Mouse (Mus musculus): ENCODE results near the gene Zdhhc5. TPM values are rescaled to one million over a fixed set of nuclear protein-coding genes. Genes with fewer than 3 reads are reported as not detected.

The Zdhhc5 gene
- polyA plus RNA-seq (2012; rRNA removed), result 22.6 and 27.1 TPM in 2 replicates

GRCm38 (mm10) chr2:84714811-84715561 lies at the start of gene Zdhhc5:
Gene Zdhhc5, minus strand, starts transcription at chr2:84715180.

DNA sequence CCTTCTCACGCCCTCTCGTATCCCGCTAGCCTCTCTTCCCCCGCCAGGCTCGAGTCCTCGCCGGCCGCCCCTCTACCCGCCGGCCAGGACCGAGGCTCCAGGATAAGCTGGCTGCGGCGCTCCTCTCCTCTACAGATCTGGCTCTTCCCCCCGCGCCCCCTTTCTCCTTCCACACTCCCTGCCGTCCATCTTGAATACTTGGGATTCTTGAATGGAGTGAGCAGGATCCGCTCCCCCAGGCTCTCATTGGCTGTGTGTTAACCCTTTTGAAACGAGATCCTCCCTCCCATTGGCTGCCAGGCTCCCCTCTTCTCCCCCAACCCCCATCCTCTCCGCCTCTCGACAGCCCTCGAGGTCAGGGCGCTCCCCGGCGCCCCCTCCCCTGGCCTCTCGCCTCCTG lies 28.6 kb upstream of the Zdhhc5 start, which contains the start of gene Gm19426:
Gm19426 (minus strand) TSS at position 95 of the 400 bp plus-strand sequence.

DNA sequence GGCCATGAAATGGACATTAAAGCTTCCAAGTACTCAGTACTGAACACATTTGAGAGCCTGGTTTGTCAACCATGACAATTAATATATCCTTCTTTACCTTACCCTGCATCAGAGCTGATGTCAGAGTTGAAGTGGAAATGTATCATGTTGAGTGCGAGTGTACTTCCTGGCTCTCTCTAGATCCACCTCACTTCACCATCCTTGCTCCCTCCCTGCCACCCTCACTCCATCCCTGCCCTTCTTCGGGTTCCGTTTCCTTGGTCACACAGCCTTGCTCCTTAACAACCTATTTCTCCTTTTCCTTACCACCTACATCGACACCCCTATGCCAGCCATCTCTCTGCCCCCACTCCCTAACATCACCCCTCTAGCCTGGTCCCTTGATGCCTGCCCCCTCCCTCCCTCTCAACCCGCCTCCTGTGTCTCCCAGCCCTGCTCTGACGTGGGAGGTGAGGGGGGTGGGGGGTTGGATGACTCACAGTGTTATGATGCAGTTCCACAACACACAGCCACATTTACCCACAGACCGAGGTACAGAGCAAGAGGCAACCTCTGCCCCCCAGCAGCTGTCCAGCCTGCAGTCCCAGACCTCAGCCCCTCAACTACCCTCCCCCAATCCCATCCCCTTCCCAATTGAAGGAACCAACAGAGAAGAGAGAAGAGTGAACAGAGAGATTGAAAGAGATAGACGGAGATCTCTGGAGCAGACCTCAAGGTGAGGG lies 18.8 kb upstream of the Zdhhc5 start, which contains the start of gene Ypel4:
Ypel4 (plus strand) TSS at position 480 of the 722 bp plus-strand sequence.

GRCm38 (mm10) chr2:84727172-84727858 lies 12.3 kb upstream of the Zdhhc5 start, which contains the start of gene Clp1:
Gene Clp1, minus strand, starts transcription at chr2:84727350.

GRCm38 (mm10) chr2:84679016-84679415 lies 36.0 kb downstream of the Zdhhc5 start, which contains the start of gene Tmx2:
Gene Tmx2, minus strand, starts transcription at chr2:84679140.

GRCm38 (mm10) chr2:84677968-84678880 lies 36.8 kb downstream of the Zdhhc5 start, which contains the start of the genes Gm28635 and Med19:
Gene Gm28635, minus strand, starts transcription at chr2:84678041.
Gene Med19, plus strand, starts transcription at chr2:84678402.

GRCm38 (mm10) chr2:84670569-84670933 lies 44.4 kb downstream of the Zdhhc5 start, which contains the start of gene Selenoh:
Gene Selenoh, minus strand, starts transcription at chr2:84670770.

DNA sequence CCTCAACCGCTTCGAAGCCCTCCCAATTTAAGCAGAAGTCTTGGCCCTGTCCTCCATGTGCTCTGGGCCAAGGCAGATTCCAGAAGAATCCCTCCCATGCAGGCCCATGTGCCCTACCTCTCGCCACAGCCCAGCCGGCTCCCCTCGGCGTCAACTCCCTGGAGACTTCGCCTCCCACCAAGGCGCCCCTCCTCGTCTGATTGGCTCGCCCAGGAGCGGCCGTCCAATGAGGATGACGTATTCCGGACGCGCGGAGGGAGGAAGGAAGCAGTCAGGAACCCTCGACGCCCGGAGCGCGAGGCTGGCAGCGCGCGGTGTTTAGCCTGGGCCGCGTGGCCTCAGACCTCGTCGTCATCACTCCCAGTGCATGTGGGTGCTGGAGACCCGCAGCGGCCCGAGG lies 56.2 kb downstream of the Zdhhc5 start, which contains the start of gene Btbd18:
Btbd18 (plus strand) TSS at position 274 of the 400 bp plus-strand sequence.

GRCm38 (mm10) chr2:84650464-84651195 lies 64.3 kb downstream of the Zdhhc5 start, which contains the start of gene Ctnnd1:
Gene Ctnnd1, minus strand, starts transcription at chr2:84650765.

Other genes starting within 250 kb of the Zdhhc5 start
- gene Tfpi, start 238.4 kb downstream of the Zdhhc5 start, polyA plus RNA-seq (2012; rRNA removed), result 0.29 and 0.36 TPM in 2 replicates
- gene Ctnnd1, start 64.4 kb downstream of the Zdhhc5 start, polyA plus RNA-seq (2012; rRNA removed), result 14.4 and 24.0 TPM in 2 replicates
- not detected in 2 replicates for gene Btbd18, start 56.1 kb downstream of the Zdhhc5 start, polyA plus RNA-seq (2012; rRNA removed)
- gene Selenoh, start 44.4 kb downstream of the Zdhhc5 start, polyA plus RNA-seq (2012; rRNA removed), result 22.8 and 39.0 TPM in 2 replicates
- not detected in 2 replicates for gene Gm28635, start 37.1 kb downstream of the Zdhhc5 start, polyA plus RNA-seq (2012; rRNA removed)
- 3.5 and 4.1 TPM in 2 replicates for gene Med19, start 36.8 kb downstream of the Zdhhc5 start, polyA plus RNA-seq (2012; rRNA removed)
- gene Tmx2, start 36.0 kb downstream of the Zdhhc5 start, polyA plus RNA-seq (2012; rRNA removed), result 32.9 and 35.4 TPM in 2 replicates
- gene Clp1, start 12.2 kb upstream of the Zdhhc5 start, polyA plus RNA-seq (2012; rRNA removed), result 3.3 and 4.6 TPM in 2 replicates
- 2.1 and 2.3 TPM in 2 replicates for gene Ypel4, start 18.9 kb upstream of the Zdhhc5 start, polyA plus RNA-seq (2012; rRNA removed)
- gene Gm19426, start 28.5 kb upstream of the Zdhhc5 start, polyA plus RNA-seq (2012; rRNA removed), result 0.25 and 0.49 TPM in 2 replicates
- 128 and 145 TPM in 2 replicates for gene Serping1, start 60.3 kb upstream of the Zdhhc5 start, polyA plus RNA-seq (2012; rRNA removed)
- 6.0 and 6.2 TPM in 2 replicates for gene Ube2l6, start 83.6 kb upstream of the Zdhhc5 start, polyA plus RNA-seq (2012; rRNA removed)
- gene Smtnl1, start 107.5 kb upstream of the Zdhhc5 start, polyA plus RNA-seq (2012; rRNA removed), result 0.66 and 1.2 TPM in 2 replicates
- gene Timm10, start 111.8 kb upstream of the Zdhhc5 start, polyA plus RNA-seq (2012; rRNA removed), result 10.0 and 11.9 TPM in 2 replicates
- 1.2 and 1.4 TPM in 2 replicates for gene Slc43a1, start 123.7 kb upstream of the Zdhhc5 start, polyA plus RNA-seq (2012; rRNA removed)
- 2.2 and 3.4 TPM in 2 replicates for gene Rtn4rl2, start 171.5 kb upstream of the Zdhhc5 start, polyA plus RNA-seq (2012; rRNA removed)
- 11.1 and 18.0 TPM in 2 replicates for gene Slc43a3, start 221.4 kb upstream of the Zdhhc5 start, polyA plus RNA-seq (2012; rRNA removed)

Data from stomach, adult 2 months (tissue).